Mouse (Mus musculus) leukemia stem cell, adult 10-12 weeks (primary cell): ENCODE data around the gene Olfr458. TPM values are rescaled to one million over a fixed set of nuclear protein-coding genes. Genes with fewer than 3 reads are reported as not detected.

Experiments
- polyA plus RNA-seq: library from polyadenylated mRNA; stranded (reverse); fragments of >175 nt; gene quantifications from 2 replicates; pipeline ENCODE4 v1.2.3, GENCODE M21; 2012; ENCODE audit warnings: low replicate concordance

Gene Olfr458
- not detected in 2 replicates for polyA plus RNA-seq

DNA sequence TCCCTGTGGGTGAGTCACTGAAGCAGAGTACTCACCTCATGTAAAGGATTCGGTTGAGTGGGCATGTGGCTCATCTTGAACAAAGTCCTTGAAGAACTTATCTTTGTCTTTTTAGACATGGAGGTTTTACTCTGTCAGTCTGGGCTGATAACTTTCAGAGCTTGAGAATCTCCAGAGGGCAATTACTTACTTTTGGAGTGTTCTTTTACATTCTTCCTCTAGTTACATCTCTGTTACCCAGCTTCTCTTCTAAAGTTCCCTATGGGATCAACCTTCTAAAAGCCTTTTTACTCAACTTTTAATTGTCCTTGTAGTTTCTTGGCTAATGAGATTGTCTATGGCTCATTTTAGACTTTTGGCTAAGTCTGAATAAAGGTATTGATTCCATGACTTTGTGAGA, at the start of gene Olfr458:
Olfr458 (minus strand) TSS at position 101 of the 400 bp plus-strand sequence.

DNA sequence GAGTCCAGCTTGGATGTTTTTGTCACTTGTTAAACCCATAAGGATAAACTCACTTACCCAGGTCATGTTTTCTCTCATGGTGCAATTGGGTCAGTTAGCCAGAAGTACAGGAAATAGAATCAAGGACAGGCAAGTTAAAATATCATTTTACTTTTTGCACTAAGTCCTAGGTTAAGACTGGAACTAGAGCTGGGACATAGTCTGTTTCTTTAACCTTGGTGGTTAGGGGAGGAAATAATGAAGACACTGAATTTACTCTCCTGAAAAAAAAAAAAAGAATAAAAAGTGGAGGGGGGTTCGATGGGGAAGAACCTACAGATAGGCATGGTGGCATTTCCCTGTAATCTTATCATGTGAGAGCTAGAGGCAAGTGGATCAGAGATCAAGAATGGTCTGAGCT, 22.1 kb upstream of the Olfr458 start, which contains the start of gene Olfr456:
Olfr456 (minus strand) TSS at position 101 of the 400 bp plus-strand sequence.

DNA sequence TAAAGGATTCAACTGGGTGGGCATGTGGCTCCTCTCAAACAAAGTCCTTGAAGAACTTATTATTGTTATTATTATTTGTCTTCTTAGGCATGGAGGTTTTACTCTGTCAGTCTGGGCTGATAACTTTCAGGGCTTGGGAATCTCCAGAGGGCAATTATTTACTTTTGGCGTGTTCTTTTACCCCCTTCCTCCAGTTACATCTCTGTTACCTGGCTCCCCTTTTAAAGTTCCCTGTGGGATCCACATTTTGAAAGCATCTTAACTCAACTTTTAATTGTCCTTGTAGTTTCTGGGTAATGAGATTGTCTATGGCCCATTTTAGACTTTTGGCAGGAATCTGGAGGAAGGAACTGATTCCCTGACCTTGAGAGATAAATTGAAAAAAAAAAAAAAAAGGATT, 11.2 kb upstream of the Olfr458 start, which contains the start of gene Olfr457:
Olfr457 (minus strand) TSS at position 101 of the 400 bp plus-strand sequence.

DNA sequence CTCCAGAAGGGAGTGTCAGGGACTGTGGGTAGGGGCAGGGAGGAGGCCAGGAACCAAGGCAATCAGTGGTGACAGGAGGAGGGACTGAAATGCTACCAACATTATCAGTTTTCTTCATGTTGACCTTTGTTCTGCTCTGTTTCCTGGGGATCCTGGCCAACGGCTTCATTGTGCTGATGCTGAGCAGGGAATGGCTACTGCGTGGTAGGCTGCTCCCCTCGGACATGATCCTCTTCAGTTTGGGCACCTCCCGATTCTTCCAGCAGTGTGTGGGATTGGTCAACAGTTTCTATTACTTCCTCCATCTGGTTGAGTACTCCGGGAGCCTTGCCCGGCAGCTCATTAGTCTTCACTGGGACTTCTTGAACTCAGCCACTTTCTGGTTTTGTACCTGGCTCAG, 30.6 kb downstream of the Olfr458 start, which contains the start of gene Tas2r126:
Tas2r126 (plus strand) TSS at position 90 of the 400 bp plus-strand sequence.

Other genes starting within 250 kb of the Olfr458 start
- gene Tas2r144, start 249.9 kb downstream of the Olfr458 start, polyA plus RNA-seq = not detected in 2 replicates
- 0.26 TPM in 1 of 2 replicates, not detected in the other for gene Gstk1, start 219.3 kb downstream of the Olfr458 start, polyA plus RNA-seq
- not detected in 2 replicates for gene Tmem139, start 203.2 kb downstream of the Olfr458 start, polyA plus RNA-seq
- gene Casp2, start 200.2 kb downstream of the Olfr458 start, polyA plus RNA-seq = 2.2 and 3.8 TPM in 2 replicates
- gene Clcn1, start 178.5 kb downstream of the Olfr458 start, polyA plus RNA-seq = 0.10 and 0.16 TPM in 2 replicates
- not detected in 2 replicates for gene Fam131b, start 140.6 kb downstream of the Olfr458 start, polyA plus RNA-seq
- 283 and 580 TPM in 2 replicates for gene Zyx, start 115.6 kb downstream of the Olfr458 start, polyA plus RNA-seq
- not detected in 2 replicates for gene Epha1, start 91.9 kb downstream of the Olfr458 start, polyA plus RNA-seq
- not detected in 2 replicates for gene Tas2r143, start 65.0 kb downstream of the Olfr458 start, polyA plus RNA-seq
- gene Tas2r135, start 59.8 kb downstream of the Olfr458 start, polyA plus RNA-seq = not detected in 2 replicates
- gene Tas2r126, start 30.7 kb downstream of the Olfr458 start, polyA plus RNA-seq = not detected in 2 replicates
- gene Olfr457, start 11.1 kb upstream of the Olfr458 start, polyA plus RNA-seq = not detected in 2 replicates
- gene Olfr456, start 22.0 kb upstream of the Olfr458 start, polyA plus RNA-seq = not detected in 2 replicates
- not detected in 2 replicates for gene Olfr455, start 82.4 kb upstream of the Olfr458 start, polyA plus RNA-seq
- not detected in 2 replicates for gene Tcaf3, start 132.5 kb upstream of the Olfr458 start, polyA plus RNA-seq
- not detected in 2 replicates for gene Tcaf2, start 180.1 kb upstream of the Olfr458 start, polyA plus RNA-seq
- gene Tcaf1, start 244.9 kb upstream of the Olfr458 start, polyA plus RNA-seq = 0.11 and 0.17 TPM in 2 replicates